Mouse (Mus musculus): ENCODE measurements around the gene Col4a3. TPM values are rescaled to one million over a fixed set of nuclear protein-coding genes. Genes with fewer than 3 reads are reported as not detected.

Gene Col4a3
- polyA plus RNA-seq, 1 experiment from 2014 or later, result 0.04 TPM

DNA sequence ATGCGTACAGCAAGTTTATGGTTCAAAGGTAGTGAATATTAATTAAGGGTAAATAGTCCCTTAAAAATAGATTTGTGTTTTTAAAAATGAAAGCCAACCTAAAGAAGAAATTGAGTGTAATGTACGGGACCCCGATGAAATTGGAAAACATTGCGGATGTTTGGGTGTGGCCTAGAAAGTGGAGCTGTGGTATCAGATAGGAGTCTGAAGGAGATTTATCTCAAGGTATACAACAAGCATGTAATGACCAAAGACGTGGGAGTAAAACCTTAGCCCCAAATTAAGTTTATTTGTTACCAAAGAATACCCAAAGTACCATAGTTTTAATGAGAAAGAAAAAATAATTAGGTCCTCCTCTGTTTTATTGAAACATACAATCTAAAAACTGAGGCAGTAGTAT is 139.8 kb downstream of the Col4a3 start:
- 96% methylated on average over 5 of the region's 5 CpGs for WGBS
- H3K9me3 ChIP-seq (replicated peaks), result no peaks in the 10 kb centered on the region
- H3K27ac ChIP-seq, result no peak overlapping the region
- no peak overlapping the region for H3K4me3 ChIP-seq
- peaks cover 9% of the 10 kb centered on the region for H3K4me1 ChIP-seq
- H3K36me3 ChIP-seq, result peaks cover 36% of the 10 kb centered on the region
- H3K27me3 ChIP-seq (ENCODE audit: low read depth, poor library complexity, severe bottlenecking), result 0 out of 2 replicates have a peak, but pooled peaks cover 4% of the 10 kb centered on the region
- no peak for DNase-seq (ENCODE audit: low spot score)

- WGBS, result 89% methylated on average over 1 of the region's 1 CpGs
- H3K4me3 ChIP-seq, result no peak overlapping the region
- H3K27me3 ChIP-seq (ENCODE audit: low read depth, poor library complexity, severe bottlenecking), result no peaks in the 10 kb centered on the region
- no peak for DNase-seq (ENCODE audit: low spot score)
- H3K36me3 ChIP-seq, result peaks cover 98% of the 10 kb centered on the region
- no peaks in the 10 kb centered on the region for H3K9me3 ChIP-seq (replicated peaks)
- H3K27ac ChIP-seq, result no peak overlapping the region
- no peaks in the 10 kb centered on the region for H3K4me1 ChIP-seq
Observed at GRCm38 (mm10) chr1:82733357-82733756, 146.6 kb downstream of the Col4a3 start.

DNA sequence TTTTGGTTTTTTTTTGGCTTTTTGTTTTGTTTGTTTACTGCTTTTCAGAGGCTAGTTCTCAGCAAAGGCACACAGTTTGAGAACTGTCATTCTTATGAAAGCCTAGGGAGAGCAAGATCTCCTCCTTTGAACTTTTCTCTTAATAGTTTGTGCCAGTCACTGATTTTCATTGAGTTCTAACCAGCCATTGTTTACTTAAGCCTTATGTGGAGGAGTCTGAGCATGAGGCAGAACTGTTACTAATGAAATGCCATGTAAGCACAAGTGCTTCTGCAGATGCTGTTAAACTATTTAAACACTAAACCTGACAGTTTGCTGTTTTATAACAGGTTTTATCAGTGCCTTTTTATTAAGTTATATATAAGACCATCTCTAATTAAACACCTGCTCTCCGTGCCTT is 151.3 kb downstream of the Col4a3 start:
- 97% methylated on average over 1 of the region's 1 CpGs for WGBS
- Histone ChIP-seq H3K36me3 (peaks cover 79% of the 10 kb centered on the region), H3K4me3 (no peak overlapping the region), H3K4me1 (no peaks in the 10 kb centered on the region), H3K27ac (no peak overlapping the region), H3K27me3 (ENCODE audit: low read depth, poor library complexity, severe bottlenecking) (no peaks in the 10 kb centered on the region), H3K9me3 (replicated peaks) (no peaks in the 10 kb centered on the region)
- no peak for DNase-seq (ENCODE audit: low spot score)

GRCm38 (mm10) chr1:82741539-82741938 is 154.8 kb downstream of the Col4a3 start:
- no peak for DNase-seq (ENCODE audit: low spot score)
- WGBS, result 87% methylated on average over 7 of the region's 7 CpGs
- no peaks in the 10 kb centered on the region; the same call in 1 of the 2 replicates for H3K4me1 ChIP-seq
- H3K27me3 ChIP-seq (ENCODE audit: low read depth, poor library complexity, severe bottlenecking), result no peaks in the 10 kb centered on the region
- no peak overlapping the region for H3K4me3 ChIP-seq
- peaks cover 52% of the 10 kb centered on the region for H3K36me3 ChIP-seq
- H3K27ac ChIP-seq, result no peak overlapping the region
- H3K9me3 ChIP-seq (replicated peaks), result no peaks in the 10 kb centered on the region

GRCm38 (mm10) chr1:82743962-82744361 is 157.2 kb downstream of the Col4a3 start:
- H3K27ac ChIP-seq, result no peak overlapping the region
- DNase-seq (ENCODE audit: low spot score), result no peak
- peaks cover 42% of the 10 kb centered on the region for H3K36me3 ChIP-seq
- H3K4me1 ChIP-seq, result no peaks in the 10 kb centered on the region; the same call in 1 of the 2 replicates
- H3K4me3 ChIP-seq, result no peak overlapping the region
- H3K27me3 ChIP-seq (ENCODE audit: low read depth, poor library complexity, severe bottlenecking), result no peaks in the 10 kb centered on the region
- 97% methylated on average over 3 of the region's 3 CpGs for WGBS
- H3K9me3 ChIP-seq (replicated peaks), result no peaks in the 10 kb centered on the region

GRCm38 (mm10) chr1:82746408-82746807 is 159.7 kb downstream of the Col4a3 start:
- no peak overlapping the region for H3K27ac ChIP-seq
- no peaks in the 10 kb centered on the region for H3K27me3 ChIP-seq (ENCODE audit: low read depth, poor library complexity, severe bottlenecking)
- no peaks in the 10 kb centered on the region for H3K9me3 ChIP-seq (replicated peaks)
- H3K4me1 ChIP-seq, result no peaks in the 10 kb centered on the region; the same call in 1 of the 2 replicates
- H3K4me3 ChIP-seq, result no peak overlapping the region
- no peak for DNase-seq (ENCODE audit: low spot score)
- peaks cover 47% of the 10 kb centered on the region for H3K36me3 ChIP-seq
- WGBS, result 81% methylated on average over 4 of the region's 4 CpGs

DNA sequence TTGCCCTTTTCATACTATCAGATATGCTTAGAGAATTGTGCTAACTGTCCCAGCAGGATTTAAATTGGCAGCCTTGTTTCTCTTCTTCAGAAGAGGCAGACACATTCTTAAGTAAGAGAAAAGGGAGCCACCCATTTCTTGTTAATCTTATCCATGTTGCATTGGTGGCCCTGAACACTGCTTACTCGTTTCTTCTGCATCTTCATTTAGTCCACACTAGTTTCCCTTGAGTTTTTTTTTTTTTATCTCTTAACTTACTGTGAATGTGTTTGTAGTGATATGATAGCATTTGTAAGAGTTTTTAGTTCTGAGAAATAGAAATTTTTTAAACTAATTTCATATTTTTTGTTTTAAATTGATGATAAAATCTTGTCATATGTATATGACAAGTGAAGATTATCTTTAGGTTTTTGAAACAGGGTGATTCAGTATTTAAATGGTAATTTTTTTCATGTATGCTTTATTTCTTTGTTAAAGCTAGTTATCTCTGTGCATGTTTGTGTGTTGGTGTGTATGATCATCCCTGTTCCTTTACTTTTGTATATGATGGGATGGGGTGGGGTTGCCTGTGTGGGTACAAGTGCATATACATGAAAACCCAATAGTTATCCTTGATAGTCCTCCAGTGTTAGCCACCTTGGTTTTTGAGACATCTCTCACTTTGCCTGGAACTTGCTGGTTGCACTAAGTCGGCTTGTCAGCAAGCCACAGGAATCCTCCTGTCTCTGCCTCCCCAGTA is 161.2 kb downstream of the Col4a3 start:
- no peaks in the 10 kb centered on the region for H3K9me3 ChIP-seq (replicated peaks)
- H3K36me3 ChIP-seq, result peaks cover 48% of the 10 kb centered on the region
- H3K27ac ChIP-seq, result no peak overlapping the region
- DNase-seq (ENCODE audit: low spot score), result no peak
- 91% methylated on average over 2 of the region's 2 CpGs for WGBS
- no peaks in the 10 kb centered on the region; the same call in 1 of the 2 replicates for H3K4me1 ChIP-seq
- no peak overlapping the region for H3K4me3 ChIP-seq
- H3K27me3 ChIP-seq (ENCODE audit: low read depth, poor library complexity, severe bottlenecking), result no peaks in the 10 kb centered on the region

GRCm38 (mm10) chr1:82759520-82759919 is 172.8 kb downstream of the Col4a3 start:
- 95% methylated on average over 1 of the region's 1 CpGs for WGBS
- DNase-seq (ENCODE audit: low spot score), result no peak
- Histone ChIP-seq H3K4me1 (no peaks in the 10 kb centered on the region), H3K27ac (no peak overlapping the region), H3K27me3 (ENCODE audit: low read depth, poor library complexity, severe bottlenecking) (no peaks in the 10 kb centered on the region), H3K36me3 (peaks cover 36% of the 10 kb centered on the region), H3K4me3 (no peak overlapping the region), H3K9me3 (replicated peaks) (no peaks in the 10 kb centered on the region)

- Histone ChIP-seq H3K27me3 (ENCODE audit: low read depth, poor library complexity, severe bottlenecking) (no peaks in the 10 kb centered on the region), H3K9me3 (replicated peaks) (no peaks in the 10 kb centered on the region), H3K4me1 (no peaks in the 10 kb centered on the region), H3K27ac (no peak overlapping the region), H3K4me3 (no peak overlapping the region), H3K36me3 (peaks cover 17% of the 10 kb centered on the region)
- DNase-seq (ENCODE audit: low spot score), result no peak
- 91% methylated on average over 8 of the region's 8 CpGs for WGBS
Observed at GRCm38 (mm10) chr1:82761454-82762169, 174.9 kb downstream of the Col4a3 start.

DNA sequence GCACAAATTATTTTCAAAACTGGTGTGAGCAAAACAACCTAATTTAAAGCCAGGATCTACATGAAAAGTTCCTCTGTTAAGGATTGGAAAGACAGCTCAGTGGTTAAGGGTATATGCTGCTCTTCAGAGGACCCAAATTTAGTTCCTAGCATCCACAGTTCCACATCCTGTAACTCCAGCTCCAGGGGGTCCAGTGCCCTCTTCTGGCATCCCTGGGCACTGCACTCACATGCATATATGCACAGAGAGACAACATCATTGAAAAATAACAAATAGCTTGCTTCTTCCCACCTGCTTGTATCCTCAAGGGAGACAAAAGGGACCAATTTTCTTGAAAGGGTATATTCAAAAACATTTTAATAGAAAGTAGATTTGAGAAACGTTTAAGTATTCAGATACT is 175.6 kb downstream of the Col4a3 start:
- peaks cover 17% of the 10 kb centered on the region for H3K36me3 ChIP-seq
- no peaks in the 10 kb centered on the region for H3K9me3 ChIP-seq (replicated peaks)
- H3K4me1 ChIP-seq, result no peaks in the 10 kb centered on the region
- 62% methylated on average over 1 of the region's 1 CpGs for WGBS
- DNase-seq (ENCODE audit: low spot score), result no peak
- no peak overlapping the region for H3K4me3 ChIP-seq
- no peak overlapping the region for H3K27ac ChIP-seq
- H3K27me3 ChIP-seq (ENCODE audit: low read depth, poor library complexity, severe bottlenecking), result no peaks in the 10 kb centered on the region

DNA sequence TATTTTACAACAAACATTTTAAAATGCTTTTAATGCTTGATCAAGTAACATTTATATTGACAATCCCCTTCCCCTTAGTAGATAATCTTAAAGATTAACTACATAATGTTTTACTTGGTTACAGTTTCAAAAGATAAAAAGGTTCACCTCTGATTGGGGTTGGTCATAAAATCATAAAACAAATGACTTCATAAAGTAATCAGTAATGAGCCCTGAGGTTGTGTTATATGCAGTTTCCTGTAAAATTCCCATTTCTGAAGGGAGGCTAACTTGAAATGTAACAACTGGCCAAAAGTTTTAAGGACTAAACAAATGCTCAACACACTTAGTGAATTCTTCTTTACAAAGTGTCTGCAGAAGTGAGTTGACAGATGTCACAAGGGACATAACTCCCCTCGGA is 179.5 kb downstream of the Col4a3 start:
- H3K9me3 ChIP-seq (replicated peaks), result no peaks in the 10 kb centered on the region
- no peaks in the 10 kb centered on the region for H3K4me1 ChIP-seq
- 78% methylated on average over 1 of the region's 1 CpGs for WGBS
- no peaks in the 10 kb centered on the region for H3K27me3 ChIP-seq (ENCODE audit: low read depth, poor library complexity, severe bottlenecking)
- H3K27ac ChIP-seq, result no peak overlapping the region
- H3K4me3 ChIP-seq, result no peak overlapping the region
- H3K36me3 ChIP-seq, result peaks cover 10% of the 10 kb centered on the region
- no peak for DNase-seq (ENCODE audit: low spot score)

DNA sequence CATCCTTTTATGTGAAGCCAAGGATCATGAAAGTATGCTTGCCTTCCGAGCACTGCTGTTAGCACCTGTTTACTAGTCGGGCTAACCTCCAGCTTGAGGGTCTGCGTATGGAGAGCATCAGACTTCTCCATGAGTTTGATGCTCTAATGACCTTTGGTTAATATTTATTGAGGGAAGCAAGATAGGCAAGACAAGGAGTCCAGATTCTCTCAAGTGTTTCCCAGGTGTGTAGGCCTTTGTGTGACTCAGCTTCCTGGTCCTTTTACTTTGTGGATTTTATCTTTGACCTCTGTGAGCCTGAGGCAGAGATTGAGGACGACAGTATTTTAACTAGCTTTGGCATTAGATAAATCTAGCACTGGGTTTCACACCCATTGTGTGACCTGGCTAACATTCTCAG is 179.9 kb downstream of the Col4a3 start:
- Histone ChIP-seq H3K4me1 (no peaks in the 10 kb centered on the region), H3K4me3 (no peak overlapping the region), H3K27ac (no peak overlapping the region), H3K9me3 (replicated peaks) (no peaks in the 10 kb centered on the region), H3K27me3 (ENCODE audit: low read depth, poor library complexity, severe bottlenecking) (no peaks in the 10 kb centered on the region), H3K36me3 (peaks cover 8% of the 10 kb centered on the region)
- DNase-seq (ENCODE audit: low spot score), result no peak
- WGBS, result 81% methylated on average over 4 of the region's 4 CpGs

DNA sequence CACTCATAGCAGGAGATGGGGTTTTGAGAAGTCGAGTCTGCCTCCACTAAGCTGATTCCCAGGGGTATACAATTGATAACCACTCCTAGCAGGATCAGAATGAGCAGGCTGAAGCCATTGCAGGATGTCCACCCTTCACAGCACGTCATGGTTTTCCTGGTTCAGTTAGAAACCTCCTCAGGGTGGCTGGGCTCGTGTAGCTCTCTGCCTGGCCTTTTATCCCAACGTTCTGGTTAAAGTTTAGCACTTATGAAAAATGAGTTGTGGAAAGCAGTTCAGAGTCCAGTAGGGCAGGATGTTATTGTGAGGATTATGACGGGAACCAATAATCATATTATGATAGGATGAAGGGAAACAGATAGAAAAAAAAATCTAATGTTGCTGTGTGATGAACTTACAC is 181.5 kb downstream of the Col4a3 start, which contains the start of gene Tm4sf20:
Gene Tm4sf20 (minus strand): TSS at position 193 of the 400 bp plus-strand sequence.
- H3K36me3 ChIP-seq, result no peaks in the 10 kb centered on the region
- no peak within 1 kb of the TSS for H3K4me3 ChIP-seq
- H3K27ac ChIP-seq, result no peak within 1 kb of the TSS
- no peaks in the 10 kb centered on the region for H3K27me3 ChIP-seq (ENCODE audit: low read depth, poor library complexity, severe bottlenecking)
- WGBS, result 79% methylated on average over 5 of the region's 5 CpGs
- no peak for DNase-seq (ENCODE audit: low spot score)
- H3K4me1 ChIP-seq, result no peaks in the 10 kb centered on the region
- H3K9me3 ChIP-seq (replicated peaks), result no peaks in the 10 kb centered on the region

Measured in limb, embryonic 10.5 days (tissue).